Mouse (Mus musculus): ENCODE measurements at regions not wholly inside any gene's neighbourhood (a gene's known extent, or its start where the extent isn't known, plus 50 kb on each side); places are given as distances from the start of the nearest gene placed in this dataset.

- Histone ChIP-seq H3K4me2 (ENCODE audit: low read depth, low read length) (no peak overlapping the region), H3K4me3 (ENCODE audit: low read depth, low read length) (no peak overlapping the region), H3K4me1 (ENCODE audit: control insufficient read depth, insufficient read depth, low read length) (no peaks in the 10 kb centered on the region; the same call in 1 of the 2 replicates), H3K27me3 (replicated peaks; ENCODE audit: control insufficient read depth, insufficient read depth, low read length) (no peaks in the 10 kb centered on the region), H3K27ac (replicated peaks; ENCODE audit: low read depth, low read length) (no peak overlapping the region), H3K36me3 (ENCODE audit: control insufficient read depth, insufficient read depth, low read length) (no peaks in the 10 kb centered on the region), H3K9ac (ENCODE audit: low read depth, low read length) (no peak overlapping the region), H3K9me3 (ENCODE audit: control insufficient read depth, low read length) (no peaks in the 10 kb centered on the region)
- DNase-seq (ENCODE audit: low spot score) = no peak
- 71% methylated on average over 6 of the region's 6 CpGs for WGBS
- ATAC-seq (ENCODE audit: low read depth) = no peak
Observed at GRCm38 (mm10) chr13:53055697-53056096, 74.8 kb upstream of the Nfil3 start.

GRCm38 (mm10) chr13:53053211-53053610, 72.3 kb upstream of the Nfil3 start:
- no peaks in the 10 kb centered on the region for H3K27me3 ChIP-seq (replicated peaks; ENCODE audit: control insufficient read depth, insufficient read depth, low read length)
- H3K4me2 ChIP-seq (ENCODE audit: low read depth, low read length) = no peak overlapping the region
- no peak overlapping the region for H3K9ac ChIP-seq (ENCODE audit: low read depth, low read length)
- no peak overlapping the region for H3K4me3 ChIP-seq (ENCODE audit: low read depth, low read length)
- no peaks in the 10 kb centered on the region; the same call in 1 of the 2 replicates for H3K4me1 ChIP-seq (ENCODE audit: control insufficient read depth, insufficient read depth, low read length)
- H3K27ac ChIP-seq (replicated peaks; ENCODE audit: low read depth, low read length) = no peak overlapping the region
- H3K36me3 ChIP-seq (ENCODE audit: control insufficient read depth, insufficient read depth, low read length) = no peaks in the 10 kb centered on the region
- no peak for ATAC-seq (ENCODE audit: low read depth)
- DNase-seq (ENCODE audit: low spot score) = peak; percentile 23
- WGBS = 73% methylated on average over 8 of the region's 8 CpGs
- no peaks in the 10 kb centered on the region for H3K9me3 ChIP-seq (ENCODE audit: control insufficient read depth, low read length)

GRCm38 (mm10) chr13:53052806-53053205, 71.9 kb upstream of the Nfil3 start:
- Histone ChIP-seq H3K27ac (replicated peaks; ENCODE audit: low read depth, low read length) (no peak overlapping the region), H3K36me3 (ENCODE audit: control insufficient read depth, insufficient read depth, low read length) (no peaks in the 10 kb centered on the region), H3K4me3 (ENCODE audit: low read depth, low read length) (no peak overlapping the region), H3K4me2 (ENCODE audit: low read depth, low read length) (no peak overlapping the region), H3K4me1 (ENCODE audit: control insufficient read depth, insufficient read depth, low read length) (no peaks in the 10 kb centered on the region; the same call in 1 of the 2 replicates), H3K9me3 (ENCODE audit: control insufficient read depth, low read length) (no peaks in the 10 kb centered on the region), H3K27me3 (replicated peaks; ENCODE audit: control insufficient read depth, insufficient read depth, low read length) (no peaks in the 10 kb centered on the region), H3K9ac (ENCODE audit: low read depth, low read length) (no peak overlapping the region)
- WGBS = 63% methylated on average over 14 of the region's 14 CpGs
- DNase-seq (ENCODE audit: low spot score) (peak; percentile 56), ATAC-seq (ENCODE audit: low read depth) (no peak)

GRCm38 (mm10) chr13:53052188-53052587, 71.3 kb upstream of the Nfil3 start:
- 59% methylated on average over 10 of the region's 10 CpGs for WGBS
- Histone ChIP-seq H3K36me3 (ENCODE audit: control insufficient read depth, insufficient read depth, low read length) (no peaks in the 10 kb centered on the region), H3K9ac (ENCODE audit: low read depth, low read length) (no peak overlapping the region), H3K9me3 (ENCODE audit: control insufficient read depth, low read length) (no peaks in the 10 kb centered on the region), H3K4me1 (ENCODE audit: control insufficient read depth, insufficient read depth, low read length) (no peaks in the 10 kb centered on the region; the same call in 1 of the 2 replicates), H3K4me2 (ENCODE audit: low read depth, low read length) (no peak overlapping the region), H3K27ac (replicated peaks; ENCODE audit: low read depth, low read length) (no peak overlapping the region), H3K27me3 (replicated peaks; ENCODE audit: control insufficient read depth, insufficient read depth, low read length) (no peaks in the 10 kb centered on the region), H3K4me3 (ENCODE audit: low read depth, low read length) (no peak overlapping the region)
- ATAC-seq (ENCODE audit: low read depth) (no peak), DNase-seq (ENCODE audit: low spot score) (no peak)

- no peak for ATAC-seq (ENCODE audit: low read depth)
- H3K9me3 ChIP-seq (ENCODE audit: control insufficient read depth, low read length) = no peaks in the 10 kb centered on the region
- H3K27me3 ChIP-seq (replicated peaks; ENCODE audit: control insufficient read depth, insufficient read depth, low read length) = no peaks in the 10 kb centered on the region
- no peaks in the 10 kb centered on the region for H3K36me3 ChIP-seq (ENCODE audit: control insufficient read depth, insufficient read depth, low read length)
- H3K4me3 ChIP-seq (ENCODE audit: low read depth, low read length) = no peak overlapping the region
- H3K27ac ChIP-seq (replicated peaks; ENCODE audit: low read depth, low read length) = no peak overlapping the region
- no peaks in the 10 kb centered on the region; the same call in 1 of the 2 replicates for H3K4me1 ChIP-seq (ENCODE audit: control insufficient read depth, insufficient read depth, low read length)
- DNase-seq (ENCODE audit: low spot score) = no peak
- no peak overlapping the region for H3K9ac ChIP-seq (ENCODE audit: low read depth, low read length)
- 78% methylated on average over 6 of the region's 6 CpGs for WGBS
- no peak overlapping the region for H3K4me2 ChIP-seq (ENCODE audit: low read depth, low read length)
Observed at GRCm38 (mm10) chr13:53051386-53051785, 70.5 kb upstream of the Nfil3 start.

GRCm38 (mm10) chr13:53049176-53049575, 68.3 kb upstream of the Nfil3 start:
- 89% methylated on average over 15 of the region's 15 CpGs for WGBS
- no peak for DNase-seq (ENCODE audit: low spot score)
- Histone ChIP-seq H3K4me1 (ENCODE audit: control insufficient read depth, insufficient read depth, low read length) (no peaks in the 10 kb centered on the region; the same call in 1 of the 2 replicates), H3K27ac (replicated peaks; ENCODE audit: low read depth, low read length) (no peak overlapping the region), H3K9ac (ENCODE audit: low read depth, low read length) (no peak overlapping the region), H3K27me3 (replicated peaks; ENCODE audit: control insufficient read depth, insufficient read depth, low read length) (no peaks in the 10 kb centered on the region), H3K4me2 (ENCODE audit: low read depth, low read length) (no peak overlapping the region), H3K9me3 (ENCODE audit: control insufficient read depth, low read length) (no peaks in the 10 kb centered on the region), H3K4me3 (ENCODE audit: low read depth, low read length) (no peak overlapping the region), H3K36me3 (ENCODE audit: control insufficient read depth, insufficient read depth, low read length) (no peaks in the 10 kb centered on the region)
- no peak for ATAC-seq (ENCODE audit: low read depth)

- Histone ChIP-seq H3K4me3 (ENCODE audit: low read depth, low read length) (no peak overlapping the region), H3K9ac (ENCODE audit: low read depth, low read length) (no peak overlapping the region), H3K9me3 (ENCODE audit: control insufficient read depth, low read length) (peaks cover 4% of the 10 kb centered on the region; the same call in 1 of the 2 replicates), H3K27me3 (replicated peaks; ENCODE audit: control insufficient read depth, insufficient read depth, low read length) (no peaks in the 10 kb centered on the region), H3K27ac (replicated peaks; ENCODE audit: low read depth, low read length) (no peak overlapping the region), H3K4me2 (ENCODE audit: low read depth, low read length) (no peak overlapping the region), H3K4me1 (ENCODE audit: control insufficient read depth, insufficient read depth, low read length) (no peaks in the 10 kb centered on the region), H3K36me3 (ENCODE audit: control insufficient read depth, insufficient read depth, low read length) (no peaks in the 10 kb centered on the region)
- ATAC-seq (ENCODE audit: low read depth) (peak; percentile 86), DNase-seq (ENCODE audit: low spot score) (peak; percentile 79)
- WGBS = 51% methylated on average over 10 of the region's 10 CpGs
Observed at GRCm38 (mm10) chr13:53033189-53033943, 52.5 kb upstream of the Nfil3 start.
